Mouse (Mus musculus): ENCODE measurements around the gene Snap23.

The Snap23 gene

GRCm38 (mm10) chr2:120592227-120592626 lies 24.8 kb downstream of the Snap23 start:
- DNase-seq = no peak

GRCm38 (mm10) chr2:120597734-120598133 lies 30.3 kb downstream of the Snap23 start:
- DNase-seq = no peak

DNA sequence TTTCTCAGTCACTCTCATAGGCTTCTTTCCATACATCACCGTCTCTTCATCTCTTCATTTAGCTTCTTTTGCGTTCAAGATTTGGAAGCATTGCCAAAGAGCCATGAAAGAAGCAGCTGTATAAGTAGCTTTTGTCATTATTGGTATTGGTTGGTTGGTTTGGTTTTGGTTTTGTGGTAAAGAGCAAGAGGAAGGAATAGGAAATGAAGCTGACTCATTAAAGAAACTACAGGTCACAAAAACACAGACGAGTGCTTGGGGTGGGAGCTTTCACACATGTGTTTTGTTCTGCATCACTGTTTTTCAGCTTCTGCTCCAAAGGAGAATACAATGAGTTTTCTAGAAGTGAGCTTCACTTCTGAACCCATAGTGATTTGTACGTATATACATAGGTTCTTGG lies 32.0 kb downstream of the Snap23 start:
- no peak for DNase-seq

- no peak for DNase-seq
Observed at GRCm38 (mm10) chr2:120606021-120606690, 38.7 kb downstream of the Snap23 start.

- peak; percentile 99 for DNase-seq
Observed at GRCm38 (mm10) chr2:120608830-120609723, 41.6 kb downstream of the Snap23 start, which contains the start of the genes Haus2 and Lrrc57. Gene Haus2, plus strand, starts transcription at chr2:120609383. Gene Lrrc57, minus strand, starts transcription at chr2:120609520.

- no peak for DNase-seq
Observed at GRCm38 (mm10) chr2:120616279-120617163, 49.0 kb downstream of the Snap23 start.

DNA sequence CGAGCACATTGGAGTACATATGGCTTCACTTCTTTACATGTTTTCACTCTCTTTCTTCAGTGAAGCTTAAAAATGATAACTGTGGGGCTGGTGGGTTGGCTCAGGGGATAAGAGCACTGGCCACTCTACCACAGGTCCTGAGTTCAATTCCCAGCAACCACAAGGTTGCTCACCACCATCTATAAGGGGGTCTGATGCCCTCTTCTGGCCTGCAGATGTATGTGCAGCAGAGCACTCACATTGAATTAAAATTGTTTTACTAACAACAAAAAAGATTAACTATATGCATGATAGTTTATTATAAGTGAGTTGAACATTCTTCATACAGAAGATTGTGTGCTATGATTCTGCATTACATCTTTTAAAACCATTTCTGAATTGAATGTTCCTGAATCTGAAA lies 52.1 kb downstream of the Snap23 start:
- no peak for DNase-seq

GRCm38 (mm10) chr2:120622920-120623319 lies 55.4 kb downstream of the Snap23 start:
- DNase-seq = no peak

GRCm38 (mm10) chr2:120628076-120628865 lies 60.8 kb downstream of the Snap23 start:
- no peak for DNase-seq

DNA sequence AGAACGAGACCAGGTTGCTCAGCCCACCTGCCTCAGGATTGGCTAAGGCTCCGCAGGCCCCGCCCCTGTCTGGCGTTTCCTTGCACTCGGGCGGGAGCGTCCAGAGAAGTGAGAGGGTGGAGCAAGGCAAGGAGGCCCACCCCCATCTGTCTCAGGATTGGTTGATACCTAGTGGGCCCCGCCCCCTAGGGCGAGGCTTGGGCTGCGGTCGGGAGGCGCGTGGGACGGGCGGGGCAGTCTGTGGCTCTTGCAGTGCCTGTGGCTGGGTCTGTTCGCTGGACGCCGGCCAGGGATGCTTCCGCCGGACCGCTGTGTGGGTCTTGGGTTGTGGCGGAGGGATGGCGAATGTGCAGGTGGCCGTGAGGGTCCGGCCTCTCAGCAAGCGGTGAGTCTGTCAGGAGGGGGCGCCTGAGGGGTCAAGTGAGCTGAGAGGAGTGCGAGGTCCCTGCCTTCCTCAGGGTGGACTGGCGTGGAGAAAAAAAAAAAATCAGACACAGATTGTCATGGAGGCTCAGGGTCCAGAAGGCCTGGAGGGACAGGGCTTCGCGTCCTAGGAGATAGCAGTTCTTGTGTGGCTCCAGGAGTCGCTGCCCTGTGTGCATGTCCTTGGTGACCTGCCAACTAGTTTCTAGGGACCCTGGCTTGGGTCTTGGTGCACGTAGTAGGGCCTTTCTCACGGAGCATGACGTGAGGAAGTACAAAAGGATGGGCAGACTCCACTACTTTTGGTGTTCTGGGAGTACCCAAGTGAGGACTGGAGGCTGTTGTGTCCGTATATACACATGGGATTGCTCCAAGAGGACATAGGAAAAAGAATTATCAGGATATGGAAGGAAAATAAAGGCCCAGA lies 61.6 kb downstream of the Snap23 start, which contains the start of gene Stard9:
Gene Stard9, plus strand, starts transcription at position 236 of the 850 bp plus-strand sequence.
- peak; percentile 100 for DNase-seq

- DNase-seq = peak; percentile 94
Observed at GRCm38 (mm10) chr2:120630246-120630645, 62.8 kb downstream of the Snap23 start.

- DNase-seq = no peak
Observed at GRCm38 (mm10) chr2:120630655-120631054, 63.2 kb downstream of the Snap23 start.

- no peak for DNase-seq
Observed at GRCm38 (mm10) chr2:120631521-120631920, 64.0 kb downstream of the Snap23 start.

DNA sequence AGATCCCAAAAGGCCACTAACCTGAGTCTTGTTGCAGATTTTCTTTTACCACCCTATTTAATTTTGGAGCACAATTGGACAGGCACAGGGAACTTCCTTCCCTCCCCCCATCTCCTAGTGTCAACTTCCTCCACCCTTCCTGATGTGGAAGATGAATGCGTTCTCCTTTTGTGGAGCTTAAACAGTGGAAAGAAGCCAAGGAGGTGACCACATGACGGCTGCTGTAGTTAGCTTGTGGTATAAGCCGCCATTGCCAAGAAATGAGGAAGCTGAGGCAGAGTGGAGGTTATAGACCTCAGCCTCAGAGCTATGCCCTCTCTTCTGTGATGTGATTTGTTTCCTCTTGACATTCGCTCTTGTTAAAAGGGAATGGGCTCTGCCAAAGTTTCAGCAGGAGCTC lies 64.5 kb downstream of the Snap23 start:
- DNase-seq = peak; percentile 98

DNA sequence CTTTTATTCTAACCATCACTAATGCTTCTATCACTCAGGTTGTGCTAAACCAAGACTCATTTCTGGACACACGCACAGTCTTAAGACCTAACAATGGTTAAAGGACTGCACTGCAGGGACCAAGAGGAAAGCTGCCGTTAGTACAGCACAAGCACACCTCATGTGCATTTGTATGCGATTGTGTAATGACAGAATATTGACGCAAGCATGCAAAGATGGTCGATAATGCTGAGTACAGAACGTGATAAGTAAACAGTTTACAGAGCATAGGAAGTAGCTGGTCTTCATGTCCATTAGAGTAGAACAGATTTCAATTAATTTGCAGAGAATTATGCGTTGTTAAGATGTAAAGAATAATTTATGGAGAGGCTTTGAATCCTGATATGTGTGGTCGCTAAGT lies 73.4 kb downstream of the Snap23 start:
- DNase-seq = peak; percentile 46

DNA sequence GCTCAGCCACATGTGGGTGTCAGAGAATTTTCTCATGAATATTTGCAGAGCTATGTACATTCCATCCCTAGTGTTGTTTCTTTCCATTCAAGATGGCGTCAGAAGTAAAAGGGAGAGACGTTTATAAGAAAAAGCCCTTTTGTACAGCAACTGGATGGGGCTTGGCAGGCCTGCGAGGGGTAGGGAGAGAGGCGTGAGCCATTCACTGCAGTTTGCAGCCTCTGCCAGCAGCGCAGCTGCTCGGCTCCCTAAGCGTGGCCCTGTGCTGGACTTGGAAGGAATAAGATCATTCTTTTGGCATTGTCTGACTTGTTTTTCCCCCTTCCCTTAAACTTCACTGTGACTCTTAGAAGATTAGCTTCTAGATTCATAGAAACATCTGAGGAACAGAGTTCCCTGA lies 76.4 kb downstream of the Snap23 start:
- peak; percentile 99 for DNase-seq

- DNase-seq = peak; percentile 95
Observed at GRCm38 (mm10) chr2:120646777-120647176, 79.3 kb downstream of the Snap23 start.
